Mouse (Mus musculus): ENCODE data around the gene Metap1.

- no peak for TF ChIP-seq CTCF (IDR thresholded peaks at IDR 0.05; ENCODE audit: borderline replicate concordance, extremely low read depth, insufficient read depth, insufficient read length)
- no peak for TF ChIP-seq POLR2A (IDR thresholded peaks at IDR 0.05; ENCODE audit: borderline replicate concordance, extremely low read depth, insufficient read depth, insufficient read length, poor library complexity, severe bottlenecking)
Measured at GRCm38 (mm10) chr3:138458441-138458840, 30.9 kb downstream of the Metap1 start.

Measured in brain, embryonic 14.5 days (tissue).